Mouse (Mus musculus) limb, embryonic 15.5 days (tissue): Measurements from ENCODE around the gene Urb2. TPM values are rescaled to one million over a fixed set of nuclear protein-coding genes. Genes with fewer than 3 reads are reported as not detected.
"Not testable (repeated sequence)": the region's sequence is repeated elsewhere in the genome, so short reads cannot be mapped to it uniquely, and the experiment has no call there.

Experiments
- ATAC-seq: fragments of 200-750 bp; cut with Nextera tagmentation; 2 replicates; pipeline ENCODE4 v1.8.0; 2017; ENCODE audit warnings: low read depth, moderate TSS enrichment; ENCODE audit not compliant: insufficient number of reproducible peaks, low FRiP score, low TSS enrichment
- H3K27ac ChIP-seq: fragments of 300-500 bp; sonication (generic); 2 replicates; pipeline ENCODE4 v1.5.1; 2015; ENCODE audit warnings: moderate library complexity, mild to moderate bottlenecking, inconsistent platforms
- H3K27me3 ChIP-seq: fragments of 300-500 bp; sonication (generic); 2 replicates; pipeline ENCODE4 v1.6.1; 2015; ENCODE audit warnings: inconsistent platforms
- H3K36me3 ChIP-seq: fragments of 300-500 bp; sonication (generic); 2 replicates; pipeline ENCODE4 v1.6.1; 2015; ENCODE audit warnings: inconsistent platforms
- H3K4me1 ChIP-seq: fragments of 300-500 bp; sonication (generic); 2 replicates; pipeline ENCODE4 v1.6.1; 2015; ENCODE audit warnings: inconsistent platforms
- H3K4me2 ChIP-seq: fragments of 300-500 bp; sonication (generic); 2 replicates; pipeline ENCODE4 v1.6.1; 2015; ENCODE audit warnings: mild to moderate bottlenecking, inconsistent platforms
- H3K4me3 ChIP-seq: fragments of 300-500 bp; sonication (generic); 2 replicates; pipeline ENCODE4 v1.5.1; 2015; ENCODE audit warnings: mild to moderate bottlenecking, inconsistent platforms
- H3K9ac ChIP-seq: fragments of 300-500 bp; sonication (generic); 2 replicates; pipeline ENCODE4 v1.6.1; 2015; ENCODE audit warnings: inconsistent platforms
- H3K9me3 ChIP-seq: fragments of 300-500 bp; sonication (generic); 2 replicates; pipeline ENCODE4 v1.6.1; 2016; ENCODE audit warnings: inconsistent platforms
- whole genome bisulfite sequencing: fragments of 180-500 bp; shearing (Covaris S2); methylation state at CpG from one replicate; pipeline ENCODE4 v1.1.7; 2015; 5-methylcytosine and 5-hydroxymethylcytosine counted together
- polyA plus RNA-seq: library from polyadenylated mRNA; unstranded; fragments of >200 nt; fragmentation: Nextera tagmentation; extraction: Ambion mirVana; gene quantifications from 2 replicates; pipeline ENCODE4 v1.2.1, GENCODE M21; 2015

Urb2 gene
- polyA plus RNA-seq, 1 experiment from 2014 or later: 5.0 TPM

DNA sequence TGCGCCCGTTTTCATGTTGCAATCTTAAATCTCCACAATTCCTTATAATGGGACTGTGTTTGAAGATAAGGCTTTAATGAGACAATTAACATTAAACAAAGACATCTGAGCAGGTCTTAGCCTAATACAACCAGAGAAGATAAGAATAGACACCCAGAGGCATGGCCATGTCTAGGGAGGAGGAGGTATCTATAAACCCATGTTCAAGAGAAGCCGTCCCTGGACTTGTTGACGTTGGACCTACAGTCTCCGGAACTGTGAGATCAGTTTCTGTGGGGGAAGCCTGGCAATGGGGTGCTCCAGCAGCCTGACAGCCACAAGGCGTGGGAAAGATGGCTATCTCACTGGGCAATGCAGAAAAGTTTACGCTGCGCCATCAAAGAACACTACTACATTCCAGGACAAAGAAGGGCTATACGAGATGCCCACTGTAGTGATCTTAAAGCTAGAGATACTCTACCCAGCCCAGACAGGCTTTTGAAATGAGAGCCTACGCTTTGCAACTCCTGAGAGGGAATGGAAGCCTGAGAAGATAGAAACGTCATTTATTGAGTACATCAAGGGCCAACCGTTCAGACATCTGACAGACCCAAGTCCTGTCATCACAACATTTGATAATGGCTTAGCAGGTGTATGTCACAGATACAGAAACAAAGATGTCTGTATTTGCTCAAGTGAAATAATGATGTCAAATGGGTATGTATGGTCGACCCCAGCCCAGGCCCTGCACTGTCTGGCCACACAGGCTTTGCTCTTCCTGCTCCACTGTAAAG is 30.8 kb upstream of the Urb2 start:
- Histone ChIP-seq H3K27me3 (no peaks in the 10 kb centered on the region), H3K36me3 (peaks cover 18% of the 10 kb centered on the region), H3K9me3 (no peaks in the 10 kb centered on the region), H3K9ac (no peak overlapping the region), H3K4me1 (no peaks in the 10 kb centered on the region), H3K4me2 (no peak overlapping the region), H3K4me3 (no peak overlapping the region), H3K27ac (no peak overlapping the region)
- no peak for ATAC-seq
- WGBS: 81% methylated on average over 13 of the region's 13 CpGs

DNA sequence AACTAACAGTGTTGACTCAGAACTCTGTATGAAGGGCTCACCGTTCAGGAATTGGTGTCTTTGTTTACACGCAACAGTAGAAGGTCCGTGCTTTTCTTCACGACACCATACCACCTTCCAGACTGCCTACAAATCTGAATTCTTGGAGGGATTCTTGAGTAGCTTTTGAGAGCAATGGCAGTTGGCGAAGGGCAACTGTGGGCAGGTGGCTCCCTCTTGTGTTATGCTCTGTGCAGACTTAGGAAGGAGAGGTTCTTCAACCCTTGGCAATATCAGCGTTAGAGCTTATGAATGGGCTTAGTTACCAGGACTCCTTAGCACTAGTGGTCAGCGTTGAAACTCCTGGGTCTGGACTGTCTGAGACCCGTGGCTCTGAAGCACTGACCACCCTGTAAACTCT is 28.7 kb upstream of the Urb2 start:
- Histone ChIP-seq H3K9me3 (no peaks in the 10 kb centered on the region), H3K4me2 (no peak overlapping the region), H3K27me3 (no peaks in the 10 kb centered on the region), H3K4me1 (no peaks in the 10 kb centered on the region), H3K4me3 (no peak overlapping the region), H3K36me3 (peaks cover 32% of the 10 kb centered on the region), H3K27ac (no peak overlapping the region), H3K9ac (no peak overlapping the region)
- no peak for ATAC-seq
- WGBS: 84% methylated on average over 8 of the region's 8 CpGs

DNA sequence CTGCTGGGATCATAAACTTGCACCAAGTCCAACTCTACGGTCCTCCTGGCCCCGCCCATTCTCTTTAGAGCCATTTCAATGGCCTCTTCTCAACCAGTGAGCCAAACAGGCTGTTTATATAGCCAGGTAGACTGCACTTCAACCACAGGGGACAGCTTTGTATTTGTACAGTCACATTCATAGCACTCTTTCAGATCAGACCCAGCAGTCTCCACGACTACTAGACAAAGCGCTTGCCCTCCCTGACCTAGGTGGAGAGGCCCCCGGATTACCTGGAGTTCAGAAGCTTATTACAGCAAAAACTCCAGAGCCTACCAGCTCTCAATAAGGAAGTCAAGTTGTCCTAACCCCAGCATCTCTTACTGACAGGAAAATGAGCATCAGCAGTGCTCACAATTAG is 27.7 kb upstream of the Urb2 start:
- Histone ChIP-seq H3K27ac (no peak overlapping the region), H3K4me3 (no peak overlapping the region), H3K36me3 (peaks cover 40% of the 10 kb centered on the region), H3K9ac (no peak overlapping the region), H3K4me1 (no peaks in the 10 kb centered on the region), H3K4me2 (no peak overlapping the region), H3K9me3 (no peaks in the 10 kb centered on the region), H3K27me3 (no peaks in the 10 kb centered on the region)
- 86% methylated on average over 5 of the region's 5 CpGs for WGBS
- no peak for ATAC-seq

DNA sequence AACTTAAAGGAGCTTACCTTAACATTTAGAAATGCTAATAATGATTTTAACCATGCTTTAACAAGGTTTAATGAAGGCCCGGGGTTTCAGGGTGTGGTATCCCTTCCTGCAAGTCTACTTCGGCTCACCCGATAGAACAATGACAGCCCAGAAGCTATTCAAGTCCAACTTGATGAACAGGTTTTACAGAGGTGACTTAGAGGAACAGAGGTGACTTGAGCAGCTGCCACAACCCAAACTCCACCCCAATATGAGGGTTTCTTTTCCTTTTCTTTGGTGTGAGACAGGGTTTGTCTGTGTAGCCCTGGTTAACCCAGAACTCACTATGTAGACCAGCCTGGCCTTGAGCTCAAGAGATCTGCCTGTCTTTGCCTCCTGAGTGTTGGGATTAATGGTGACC is 27.3 kb upstream of the Urb2 start:
- no peak overlapping the region for H3K4me2 ChIP-seq
- no peak overlapping the region for H3K27ac ChIP-seq
- no peaks in the 10 kb centered on the region for H3K4me1 ChIP-seq
- WGBS: 82% methylated on average over 3 of the region's 3 CpGs
- no peak overlapping the region for H3K9ac ChIP-seq
- H3K36me3 ChIP-seq: peaks cover 44% of the 10 kb centered on the region
- no peak overlapping the region for H3K4me3 ChIP-seq
- no peaks in the 10 kb centered on the region for H3K9me3 ChIP-seq
- H3K27me3 ChIP-seq: no peaks in the 10 kb centered on the region
- no peak for ATAC-seq

DNA sequence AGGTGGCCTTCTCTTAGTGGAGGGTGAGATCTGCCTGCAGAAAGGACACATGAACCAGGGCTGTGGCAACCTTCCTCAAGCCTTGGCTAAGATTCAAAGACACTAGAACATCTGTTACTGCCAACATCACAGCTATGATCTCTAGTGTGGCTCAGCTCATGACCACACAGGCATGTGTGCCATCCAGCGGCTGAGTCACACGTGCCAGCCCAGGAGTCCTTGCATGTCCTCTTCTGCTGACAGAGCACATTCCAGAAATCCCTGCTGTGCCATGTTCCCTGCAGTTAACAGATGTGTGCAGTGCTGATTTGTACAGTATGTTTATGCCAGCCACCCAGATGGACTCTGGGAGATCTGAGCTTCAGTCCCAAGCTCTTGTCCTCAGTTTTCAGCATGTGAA is 21.7 kb upstream of the Urb2 start:
- Histone ChIP-seq H3K4me3 (no peak overlapping the region), H3K9me3 (no peaks in the 10 kb centered on the region), H3K9ac (no peak overlapping the region), H3K4me2 (no peak overlapping the region), H3K27me3 (no peaks in the 10 kb centered on the region), H3K27ac (no peak overlapping the region), H3K36me3 (peaks cover 81% of the 10 kb centered on the region), H3K4me1 (no peaks in the 10 kb centered on the region)
- 0 out of 2 replicates have a peak, but pooled peaks have one; percentile 54 for ATAC-seq
- WGBS: 67% methylated on average over 2 of the region's 2 CpGs

DNA sequence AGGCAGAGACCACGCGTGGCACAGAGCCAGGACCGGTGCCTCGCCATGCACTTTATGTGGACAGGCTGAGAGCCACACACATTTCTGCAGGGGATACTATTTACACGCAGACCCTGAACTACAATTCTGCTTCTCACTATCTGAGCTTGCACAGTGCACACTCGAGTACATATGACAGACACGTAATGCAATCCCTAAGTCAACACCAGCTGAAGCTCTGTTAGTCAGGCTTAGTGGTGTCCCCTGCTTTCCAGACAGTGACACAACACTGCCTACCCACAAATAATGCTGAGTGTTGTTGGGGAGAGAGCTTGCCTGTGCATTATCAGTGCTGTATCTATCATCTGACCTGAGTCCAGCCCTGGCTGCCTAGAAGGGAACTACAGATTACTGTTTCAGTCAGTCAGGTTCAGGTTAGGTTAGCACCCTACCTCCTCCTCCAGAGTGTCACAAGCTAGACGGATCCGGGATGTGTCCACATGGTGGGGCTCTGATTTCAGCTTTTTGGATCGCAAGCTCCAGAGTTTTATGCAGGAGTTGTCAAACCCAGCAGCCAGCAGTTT is 18.7 kb upstream of the Urb2 start:
- Histone ChIP-seq H3K4me3 (no peak overlapping the region), H3K27ac (no peak overlapping the region), H3K9ac (no peak overlapping the region), H3K4me2 (no peak overlapping the region), H3K9me3 (no peaks in the 10 kb centered on the region), H3K36me3 (peaks cover 93% of the 10 kb centered on the region), H3K27me3 (no peaks in the 10 kb centered on the region), H3K4me1 (no peaks in the 10 kb centered on the region)
- WGBS: 80% methylated on average over 10 of the region's 10 CpGs
- no peak; the same call in 1 of the 2 replicates for ATAC-seq

DNA sequence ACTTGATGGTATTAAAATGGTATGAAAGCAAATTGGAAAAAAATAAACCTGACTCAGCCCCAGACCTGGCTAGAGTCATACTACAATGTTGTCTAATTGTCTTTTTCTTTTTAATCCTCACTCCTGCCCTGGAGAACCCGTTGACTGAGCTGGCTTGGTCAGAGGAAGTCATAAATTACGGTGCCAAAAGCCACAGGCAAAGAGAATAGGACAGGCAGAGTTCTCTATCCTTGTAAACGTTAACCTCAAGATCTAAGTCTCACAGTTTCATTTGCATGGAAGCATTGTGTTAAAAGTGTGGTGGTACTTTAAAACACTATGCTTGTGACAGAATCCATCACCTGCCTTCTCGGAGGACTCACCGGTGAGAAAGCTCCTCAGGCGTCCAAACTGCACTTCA is 13.5 kb upstream of the Urb2 start:
- Histone ChIP-seq H3K36me3 (peaks cover 72% of the 10 kb centered on the region), H3K4me3 (no peak overlapping the region), H3K4me2 (no peak overlapping the region), H3K27me3 (no peaks in the 10 kb centered on the region), H3K27ac (no peak overlapping the region), H3K9me3 (no peaks in the 10 kb centered on the region), H3K9ac (no peak overlapping the region), H3K4me1 (no peaks in the 10 kb centered on the region)
- WGBS: 59% methylated on average over 6 of the region's 6 CpGs
- no peak for ATAC-seq

DNA sequence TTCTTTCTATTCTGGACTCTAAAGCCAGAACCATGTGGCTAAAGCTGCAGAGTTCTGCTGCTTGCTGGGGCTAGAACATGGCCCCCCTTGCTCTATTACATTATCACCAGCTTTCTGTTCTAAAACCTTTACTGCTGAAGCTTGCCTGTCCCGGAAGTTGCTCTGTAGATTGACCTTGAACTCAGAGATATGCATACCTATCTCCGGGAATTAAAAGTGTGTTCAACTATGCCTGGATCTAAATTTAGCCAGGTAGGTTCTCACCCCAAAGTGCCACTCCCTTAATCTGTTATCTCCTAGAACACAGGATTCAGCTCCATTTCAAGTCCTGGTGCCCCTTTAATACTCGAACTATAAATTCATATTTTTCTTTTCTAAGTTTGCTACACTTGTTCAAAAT is 9.7 kb upstream of the Urb2 start:
- ATAC-seq: no peak
- H3K4me2 ChIP-seq: no peak overlapping the region
- H3K27me3 ChIP-seq: no peaks in the 10 kb centered on the region
- H3K9me3 ChIP-seq: no peaks in the 10 kb centered on the region
- no peaks in the 10 kb centered on the region for H3K4me1 ChIP-seq
- H3K36me3 ChIP-seq: peaks cover 35% of the 10 kb centered on the region
- no peak overlapping the region for H3K9ac ChIP-seq
- no peak overlapping the region for H3K4me3 ChIP-seq
- WGBS: 80% methylated on average over 3 of the region's 3 CpGs
- H3K27ac ChIP-seq: no peak overlapping the region

DNA sequence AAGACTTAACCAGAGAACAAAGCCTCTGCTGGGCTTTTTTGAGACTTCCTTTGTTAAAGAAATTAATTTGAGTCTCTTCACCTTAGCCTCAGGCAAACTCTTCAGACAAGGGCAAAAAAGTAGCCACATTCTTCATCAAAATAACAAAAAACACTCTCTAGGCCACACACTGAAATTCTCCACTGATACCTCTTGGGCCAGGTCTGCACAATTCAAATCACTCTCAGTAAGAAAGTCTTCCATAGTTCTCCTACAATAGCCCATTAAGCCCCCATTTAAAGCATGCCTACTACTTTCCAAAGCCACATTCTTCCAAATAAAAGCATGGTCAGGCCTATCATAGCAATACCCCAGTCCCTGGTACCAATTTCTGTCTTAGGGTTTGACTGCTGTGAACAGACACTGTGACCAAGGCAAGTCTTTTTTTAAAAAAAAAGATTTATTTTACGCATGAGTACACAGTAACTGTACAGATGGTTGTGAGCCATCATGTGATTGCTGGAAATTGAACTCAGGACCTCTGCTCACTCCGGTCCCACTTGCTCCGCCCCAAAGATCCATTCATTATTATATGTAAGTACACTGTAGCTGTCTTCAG is 9.2 kb upstream of the Urb2 start:
- no peaks in the 10 kb centered on the region for H3K27me3 ChIP-seq

DNA sequence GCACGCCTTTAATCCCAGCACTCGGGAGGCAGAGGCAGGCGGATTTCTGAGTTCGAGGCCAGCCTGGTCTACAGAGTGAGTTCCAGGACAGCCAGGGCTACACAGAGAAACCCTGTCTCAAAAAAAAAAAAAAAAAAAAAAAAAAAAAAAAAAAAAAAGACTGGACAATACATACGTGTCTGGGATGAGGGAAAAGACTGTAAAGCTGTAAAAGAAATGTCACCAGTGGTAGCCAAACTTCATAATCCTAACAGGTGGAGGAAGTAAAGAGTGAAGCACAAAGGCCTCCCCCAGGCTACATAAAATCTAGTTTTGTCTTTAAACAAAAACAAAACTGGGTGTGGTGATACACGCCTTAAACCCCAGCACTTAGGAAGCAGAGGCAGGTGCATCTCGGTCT is 7.0 kb upstream of the Urb2 start:
- not testable (repeated sequence) for H3K36me3 ChIP-seq, H3K27ac ChIP-seq, H3K4me2 ChIP-seq, H3K4me3 ChIP-seq, ATAC-seq, H3K9ac ChIP-seq, H3K9me3 ChIP-seq, H3K4me1 ChIP-seq, H3K27me3 ChIP-seq
- 91% methylated on average over 7 of the region's 7 CpGs for WGBS

More for the DNA sequence above, 9.2 kb upstream of the Urb2 start:
- no peak overlapping the region for H3K4me3 ChIP-seq
- H3K4me2 ChIP-seq: no peak overlapping the region
- no peak for ATAC-seq
- 94% methylated on average over 3 of the region's 3 CpGs for WGBS
- H3K27ac ChIP-seq: no peak overlapping the region
- no peaks in the 10 kb centered on the region for H3K9me3 ChIP-seq
- no peak overlapping the region for H3K9ac ChIP-seq
- no peaks in the 10 kb centered on the region for H3K4me1 ChIP-seq
- peaks cover 29% of the 10 kb centered on the region for H3K36me3 ChIP-seq

DNA sequence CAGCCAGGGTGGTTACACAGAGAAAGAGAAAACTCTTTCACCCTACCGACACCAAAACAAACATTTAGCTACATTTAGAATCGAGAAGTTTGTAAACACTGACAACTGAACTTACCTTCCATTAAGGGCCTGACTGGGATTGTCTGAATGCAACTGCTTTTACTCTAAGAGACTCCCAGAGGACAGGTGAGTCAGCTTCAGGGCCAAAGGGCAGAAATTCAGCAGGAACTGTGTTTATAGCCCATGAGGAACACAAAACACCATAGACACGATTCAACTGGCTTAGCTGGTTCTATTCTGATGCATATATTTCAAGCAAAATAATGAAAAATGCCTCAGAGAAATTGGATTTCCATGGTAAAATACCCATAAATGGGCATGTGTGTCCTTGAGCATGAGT is 6.6 kb upstream of the Urb2 start:
- Histone ChIP-seq H3K27ac (no peak overlapping the region), H3K9me3 (no peaks in the 10 kb centered on the region), H3K4me2 (no peak overlapping the region), H3K4me3 (no peak overlapping the region), H3K36me3 (peaks cover 4% of the 10 kb centered on the region), H3K27me3 (no peaks in the 10 kb centered on the region), H3K4me1 (peaks cover 11% of the 10 kb centered on the region), H3K9ac (no peak overlapping the region)
- 76% methylated on average over 3 of the region's 3 CpGs for WGBS
- no peak for ATAC-seq

DNA sequence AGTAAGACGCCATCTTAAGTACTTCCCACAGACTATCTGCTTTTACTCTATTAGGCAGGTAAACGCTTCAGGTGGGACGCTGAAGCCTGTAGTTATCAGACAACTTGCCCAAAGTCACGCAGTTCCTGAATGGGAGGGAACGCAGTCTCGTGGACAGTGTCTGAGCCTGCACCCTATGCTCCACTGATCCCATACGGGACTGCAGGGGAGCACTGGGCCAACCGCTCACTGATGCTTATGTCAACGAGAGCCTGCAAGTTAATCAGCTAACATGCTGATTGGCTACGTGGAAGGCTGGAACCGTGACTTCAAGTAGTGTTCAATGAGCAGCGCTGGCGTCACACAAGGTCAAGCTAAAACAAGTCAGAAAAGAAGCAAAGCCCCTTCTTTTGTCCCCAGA is 1.5 kb upstream of the Urb2 start:
- Histone ChIP-seq H3K9me3 (no peaks in the 10 kb centered on the region), H3K36me3 (peaks cover 8% of the 10 kb centered on the region), H3K27ac (no peak overlapping the region), H3K4me2 (peak overlapping the region; percentile 59), H3K4me3 (peak overlapping the region; percentile 84), H3K27me3 (no peaks in the 10 kb centered on the region), H3K9ac (no peak overlapping the region), H3K4me1 (peaks cover 28% of the 10 kb centered on the region)
- no peak for ATAC-seq
- 29% methylated on average over 13 of the region's 13 CpGs for WGBS
